Mouse (Mus musculus) olfactory bulb, adult 2 months (tissue): ENCODE results near the gene Gpr143.

ENCODE experiments used
- CTCF ChIP-seq: fragments of 200-500 bp; IDR thresholded peaks from 2 replicates; pipeline ENCODE4 v1.5.1; 2012; ENCODE audit warnings: low read depth, mild to moderate bottlenecking, low read length, moderate library complexity; ENCODE audit not compliant: insufficient read depth
- POLR2A ChIP-seq: fragments of 200-500 bp; IDR thresholded peaks from 2 replicates; pipeline ENCODE4 v1.6.1; 2012; ENCODE audit warnings: mild to moderate bottlenecking, low read depth, low read length, moderate library complexity; ENCODE audit not compliant: insufficient read depth

DNA sequence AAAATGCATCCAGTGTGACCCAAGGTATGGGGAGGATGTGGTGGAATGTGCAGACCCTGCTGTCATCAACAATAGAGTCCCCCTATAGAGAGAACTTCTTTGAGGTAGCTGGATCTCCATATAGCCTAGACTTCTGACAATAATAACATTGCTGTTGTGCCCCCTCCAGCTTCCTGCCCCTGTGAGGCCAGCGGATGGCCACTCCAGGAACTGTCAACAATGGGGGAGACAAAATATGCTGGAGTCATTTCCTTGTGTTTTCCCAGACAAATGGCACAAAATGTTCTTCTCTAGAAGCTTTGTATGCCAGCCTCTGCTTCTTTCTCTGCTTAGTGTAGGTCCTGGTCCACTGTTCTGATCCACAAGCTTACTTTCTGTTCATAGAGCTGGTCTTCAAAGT is 6.4 kb downstream of the Gpr143 start:
- TF ChIP-seq CTCF (no peak), POLR2A (no peak)
